Mouse (Mus musculus) hindbrain, embryonic 15.5 days (tissue): ENCODE results near the gene Zbtb20. TPM values are rescaled to one million over a fixed set of nuclear protein-coding genes. Genes with fewer than 3 reads are reported as not detected.

Experiments used
- ATAC-seq: fragments of 200-750 bp; cut with Nextera tagmentation; 2 replicates; pipeline ENCODE4 v1.8.0; 2017; ENCODE audit warnings: low read depth, moderate number of reproducible peaks, moderate TSS enrichment; ENCODE audit not compliant: low FRiP score
- H3K27ac ChIP-seq: fragments of 300-500 bp; sonication (generic); replicated peaks from 2 replicates; pipeline ENCODE4 v1.5.1; 2015; ENCODE audit warnings: mild to moderate bottlenecking, inconsistent platforms
- H3K27me3 ChIP-seq: fragments of 300-500 bp; sonication (generic); 2 replicates; pipeline ENCODE4 v1.6.1; 2015; ENCODE audit warnings: control low read depth, inconsistent platforms
- H3K36me3 ChIP-seq: fragments of 300-500 bp; sonication (generic); 2 replicates; pipeline ENCODE4 v1.6.1; 2015; ENCODE audit warnings: control low read depth, inconsistent platforms
- H3K4me1 ChIP-seq: fragments of 300-500 bp; sonication (generic); replicated peaks from 2 replicates; pipeline ENCODE4 v1.6.1; 2015; ENCODE audit warnings: control low read depth, inconsistent platforms
- H3K4me2 ChIP-seq: fragments of 300-500 bp; sonication (generic); 2 replicates; pipeline ENCODE4 v1.6.1; 2015; ENCODE audit warnings: moderate library complexity, mild to moderate bottlenecking, inconsistent platforms
- H3K4me3 ChIP-seq: fragments of 300-500 bp; sonication (generic); 2 replicates; pipeline ENCODE4 v1.5.1; 2015; ENCODE audit warnings: mild to moderate bottlenecking, inconsistent platforms
- H3K9ac ChIP-seq: fragments of 300-500 bp; sonication (generic); 2 replicates; pipeline ENCODE4 v1.6.1; 2015; ENCODE audit warnings: inconsistent platforms
- H3K9me3 ChIP-seq: fragments of 300-500 bp; sonication (generic); 2 replicates; pipeline ENCODE4 v1.6.1; 2016; ENCODE audit warnings: control low read depth, inconsistent platforms
- WGBS: fragments of 180-500 bp; shearing (Covaris S2); methylation state at CpG from one replicate; pipeline ENCODE4 v1.1.7; 2015; 5-methylcytosine and 5-hydroxymethylcytosine counted together
- polyA plus RNA-seq: library from polyadenylated mRNA; unstranded; fragments of >200 nt; fragmentation: Nextera tagmentation; extraction: Ambion mirVana; gene quantifications from 2 replicates; pipeline ENCODE4 v1.2.1, GENCODE M21; 2015

Gene Zbtb20
- polyA plus RNA-seq, 1 experiment from 2014 or later = 60.9 TPM

DNA sequence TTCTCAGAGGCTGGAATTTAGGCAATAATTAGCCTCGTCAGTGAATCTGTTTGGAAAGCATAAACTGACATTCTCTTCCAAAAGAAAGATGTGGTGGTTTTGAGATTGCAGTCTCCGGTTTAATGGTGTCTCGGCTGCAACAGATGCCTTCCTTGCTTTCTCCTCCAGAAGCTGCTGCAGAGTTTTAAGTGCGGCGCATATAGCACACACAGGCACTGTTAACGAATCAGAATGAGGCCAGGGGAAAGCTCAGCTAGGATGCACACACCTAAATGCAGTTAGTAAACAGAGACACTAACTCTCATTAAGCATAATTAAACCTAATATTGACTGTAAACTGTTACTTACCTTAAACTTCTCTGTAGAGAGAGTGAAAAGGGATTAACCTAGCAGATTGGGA lies 160.0 kb downstream of the Zbtb20 start:
- no peak for ATAC-seq
- H3K36me3 ChIP-seq = no peaks in the 10 kb centered on the region

DNA sequence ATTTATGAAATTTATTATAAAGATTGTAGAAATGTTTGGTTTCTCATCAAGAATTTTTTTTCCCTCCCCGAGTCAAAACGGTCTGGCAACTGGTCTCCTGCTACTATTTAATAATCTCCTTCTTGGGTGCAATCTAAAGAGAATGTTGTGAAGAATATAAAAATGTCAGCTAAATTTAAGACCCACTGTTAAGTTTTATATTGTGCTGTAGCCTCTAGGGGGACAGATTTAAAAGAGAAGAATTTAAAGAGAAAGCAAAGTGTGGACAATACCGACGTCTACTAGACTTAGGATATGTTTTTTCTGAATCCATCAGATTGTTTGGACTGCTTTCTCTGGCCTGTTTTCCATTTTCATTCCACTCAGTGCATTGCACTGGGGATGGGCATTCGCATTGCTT lies 160.8 kb downstream of the Zbtb20 start:
- H3K9me3 ChIP-seq = no peaks in the 10 kb centered on the region
- no peaks in the 10 kb centered on the region for H3K4me1 ChIP-seq
- no peak for ATAC-seq
- no peak overlapping the region for H3K9ac ChIP-seq
- no peak overlapping the region for H3K4me3 ChIP-seq
- 67% methylated on average over 5 of the region's 5 CpGs for WGBS
- no peak overlapping the region for H3K4me2 ChIP-seq
- H3K27me3 ChIP-seq = no peaks in the 10 kb centered on the region
- no peaks in the 10 kb centered on the region for H3K36me3 ChIP-seq
- no peak overlapping the region for H3K27ac ChIP-seq

More for the DNA sequence above, 160.0 kb downstream of the Zbtb20 start:
- Histone ChIP-seq H3K27ac (no peak overlapping the region), H3K4me2 (no peak overlapping the region), H3K4me1 (no peaks in the 10 kb centered on the region), H3K27me3 (no peaks in the 10 kb centered on the region), H3K9ac (no peak overlapping the region), H3K4me3 (no peak overlapping the region), H3K9me3 (no peaks in the 10 kb centered on the region)
- 63% methylated on average over 6 of the region's 6 CpGs for WGBS

DNA sequence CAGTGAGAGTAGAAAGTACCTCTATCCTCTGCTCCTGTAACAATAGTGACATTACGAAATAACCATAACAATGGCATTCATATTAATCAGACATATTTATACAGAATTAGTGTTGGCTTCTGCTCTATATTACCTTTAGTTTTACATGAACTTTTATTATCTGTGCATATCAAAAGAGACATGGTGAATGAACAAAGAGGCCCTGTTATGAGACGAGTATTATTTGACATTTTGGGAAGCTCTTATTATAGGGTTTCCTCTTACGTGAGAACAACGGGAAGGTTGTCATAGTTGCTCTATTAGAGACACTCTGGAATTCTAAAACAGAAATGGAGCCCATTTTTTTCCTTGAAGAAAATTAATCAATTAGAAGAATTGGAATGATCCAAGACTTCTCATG lies 161.6 kb downstream of the Zbtb20 start:
- ATAC-seq = no peak
- Histone ChIP-seq H3K27ac (no peak overlapping the region), H3K36me3 (no peaks in the 10 kb centered on the region), H3K4me1 (no peaks in the 10 kb centered on the region), H3K27me3 (no peaks in the 10 kb centered on the region), H3K4me3 (no peak overlapping the region), H3K9ac (no peak overlapping the region), H3K9me3 (no peaks in the 10 kb centered on the region), H3K4me2 (no peak overlapping the region)
- 80% methylated on average over 4 of the region's 4 CpGs for WGBS

DNA sequence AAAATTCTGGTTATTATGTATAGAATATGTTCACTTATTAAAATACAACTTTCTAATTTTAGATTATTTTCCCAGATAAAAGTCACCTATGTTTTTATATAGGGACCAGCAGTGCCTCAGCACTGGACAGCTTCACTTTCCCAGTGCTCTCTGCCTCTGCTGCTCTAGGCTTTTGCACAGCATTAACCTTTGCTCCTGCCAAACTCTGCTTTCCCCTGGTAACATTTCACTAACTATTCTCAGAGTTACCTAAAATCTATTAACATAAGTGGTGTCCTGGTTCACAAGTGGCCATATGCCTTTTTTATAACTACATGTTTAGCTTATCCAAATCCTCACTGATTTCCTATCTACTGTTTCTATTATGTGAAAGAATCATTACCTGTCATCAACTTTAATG lies 169.9 kb downstream of the Zbtb20 start:
- no peak overlapping the region for H3K4me3 ChIP-seq
- H3K9me3 ChIP-seq = no peaks in the 10 kb centered on the region
- no peak overlapping the region for H3K27ac ChIP-seq
- no peaks in the 10 kb centered on the region for H3K27me3 ChIP-seq
- H3K4me2 ChIP-seq = no peak overlapping the region
- H3K36me3 ChIP-seq = no peaks in the 10 kb centered on the region
- ATAC-seq = no peak
- H3K4me1 ChIP-seq = no peaks in the 10 kb centered on the region
- H3K9ac ChIP-seq = no peak overlapping the region

DNA sequence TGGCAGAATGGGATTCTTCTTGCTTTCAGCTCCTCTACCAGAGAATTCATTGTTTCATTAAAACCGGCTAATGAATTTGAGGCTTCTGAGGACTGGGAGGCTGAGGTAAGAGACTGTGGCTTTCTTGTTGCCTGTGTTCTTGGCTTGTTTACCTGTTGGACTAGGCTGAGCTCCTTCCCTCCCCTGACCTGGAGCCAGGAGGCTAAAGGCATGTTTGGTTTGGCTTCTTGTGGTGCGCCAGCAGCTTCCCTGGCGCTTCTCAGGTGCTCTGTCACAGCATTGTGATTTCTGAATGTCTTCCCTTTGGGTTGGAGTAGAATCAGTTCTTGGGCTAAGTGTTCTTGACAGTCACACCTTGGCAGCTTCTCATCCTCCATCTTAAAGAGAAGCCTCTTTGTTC lies 171.0 kb downstream of the Zbtb20 start:
- no peak for ATAC-seq
- Histone ChIP-seq H3K36me3 (no peaks in the 10 kb centered on the region), H3K27me3 (no peaks in the 10 kb centered on the region), H3K4me1 (no peaks in the 10 kb centered on the region), H3K4me2 (no peak overlapping the region), H3K27ac (no peak overlapping the region), H3K4me3 (no peak overlapping the region), H3K9ac (no peak overlapping the region), H3K9me3 (no peaks in the 10 kb centered on the region)
- 90% methylated on average over 3 of the region's 3 CpGs for WGBS

DNA sequence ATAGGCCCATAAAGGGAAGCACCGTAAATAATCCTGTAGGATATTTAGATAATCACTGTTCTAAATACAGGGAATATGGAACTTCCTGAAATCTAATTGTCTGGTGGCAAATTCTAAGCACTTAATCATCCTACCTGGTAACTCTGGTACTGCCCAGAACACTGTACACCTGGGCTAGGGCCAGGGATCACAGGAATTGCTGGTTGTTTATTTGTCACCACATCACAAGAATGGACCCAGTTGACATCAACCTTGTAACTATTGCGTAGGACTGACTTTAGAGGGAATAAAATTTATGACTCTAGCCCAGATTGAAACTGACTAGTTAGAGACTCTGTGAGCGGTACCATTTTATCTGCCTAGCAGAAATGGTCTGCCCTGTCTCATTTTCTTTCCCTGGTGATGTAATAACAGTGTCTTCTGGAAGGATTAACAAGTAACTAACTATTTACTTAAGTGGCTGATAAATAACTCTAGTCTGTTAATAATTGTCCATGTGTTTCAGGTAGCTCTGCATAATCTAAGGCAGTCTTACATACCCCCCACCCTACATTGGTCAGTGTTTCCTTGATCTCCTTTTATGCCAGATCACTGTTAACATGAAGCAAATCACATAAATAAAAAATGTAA lies 194.1 kb downstream of the Zbtb20 start:
- Histone ChIP-seq H3K27me3 (no peaks in the 10 kb centered on the region), H3K36me3 (no peaks in the 10 kb centered on the region), H3K4me3 (no peak overlapping the region), H3K9me3 (no peaks in the 10 kb centered on the region), H3K9ac (no peak overlapping the region), H3K4me1 (no peaks in the 10 kb centered on the region), H3K4me2 (no peak overlapping the region), H3K27ac (no peak overlapping the region)
- WGBS = 88% methylated on average over 3 of the region's 3 CpGs
- no peak for ATAC-seq

DNA sequence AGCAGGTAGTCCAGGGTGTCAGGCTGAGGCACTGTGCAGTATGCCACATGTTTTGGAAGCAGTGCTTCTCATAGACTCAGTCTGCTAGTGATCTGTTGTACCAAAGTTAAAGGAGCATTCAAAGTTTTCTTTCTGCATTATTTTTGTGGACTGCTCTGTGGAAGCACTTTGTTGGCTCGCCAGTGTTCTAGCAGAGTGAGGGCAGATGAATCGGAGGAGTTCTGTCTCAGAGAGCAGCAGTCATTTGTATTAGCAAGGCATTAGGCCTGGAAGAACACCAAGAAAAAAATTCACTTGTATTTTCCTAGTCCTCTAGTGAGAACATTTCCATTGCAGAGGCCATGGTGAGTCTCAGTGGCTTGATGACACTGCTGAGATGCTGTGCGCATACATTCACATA lies 196.2 kb downstream of the Zbtb20 start:
- Histone ChIP-seq H3K27me3 (no peaks in the 10 kb centered on the region), H3K9ac (no peak overlapping the region), H3K4me2 (no peak overlapping the region), H3K36me3 (no peaks in the 10 kb centered on the region), H3K4me1 (no peaks in the 10 kb centered on the region), H3K27ac (no peak overlapping the region), H3K4me3 (no peak overlapping the region), H3K9me3 (no peaks in the 10 kb centered on the region)
- ATAC-seq = no peak
- WGBS = 85% methylated on average over 3 of the region's 3 CpGs

DNA sequence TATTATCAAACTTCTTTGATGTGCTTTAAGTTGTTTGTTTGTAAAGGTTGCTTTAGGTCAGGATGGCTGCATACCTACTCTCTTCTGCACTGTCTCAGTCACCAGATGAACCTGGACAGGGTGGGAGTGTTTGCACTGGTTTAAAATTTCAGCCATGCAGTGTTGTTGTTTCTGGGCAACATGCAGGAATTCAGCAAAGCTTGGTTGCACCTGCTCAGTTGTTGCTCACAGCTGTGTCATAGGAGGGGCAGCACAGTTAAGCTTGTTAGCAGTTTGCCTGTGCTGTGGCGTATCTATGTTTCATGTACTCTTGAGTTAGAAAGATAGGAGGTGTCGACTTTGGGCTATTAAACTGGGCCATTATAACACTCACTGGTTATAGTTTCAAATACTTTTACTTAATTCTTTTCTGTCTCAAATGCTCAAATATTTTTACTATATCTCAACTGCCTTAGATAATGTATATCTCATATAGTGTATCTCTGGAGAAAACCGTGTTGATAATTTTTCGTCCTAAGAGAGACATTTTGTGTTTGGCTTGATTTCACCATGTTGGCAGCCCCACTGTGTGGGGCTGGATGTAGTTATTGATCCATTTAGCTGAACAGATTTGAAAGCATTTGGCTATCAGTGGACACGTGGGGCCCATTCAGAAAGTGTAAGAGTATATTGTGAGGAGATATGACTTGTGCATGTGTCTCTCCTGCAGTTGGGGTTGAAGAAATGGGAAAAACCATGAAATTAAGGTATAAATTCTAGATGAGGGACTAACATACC lies 197.3 kb downstream of the Zbtb20 start:
- Histone ChIP-seq H3K9me3 (no peaks in the 10 kb centered on the region), H3K4me3 (no peak overlapping the region), H3K4me1 (no peaks in the 10 kb centered on the region), H3K9ac (no peak overlapping the region), H3K36me3 (no peaks in the 10 kb centered on the region), H3K27me3 (no peaks in the 10 kb centered on the region), H3K4me2 (no peak overlapping the region), H3K27ac (no peak overlapping the region)
- WGBS = 82% methylated on average over 5 of the region's 5 CpGs
- ATAC-seq = no peak

DNA sequence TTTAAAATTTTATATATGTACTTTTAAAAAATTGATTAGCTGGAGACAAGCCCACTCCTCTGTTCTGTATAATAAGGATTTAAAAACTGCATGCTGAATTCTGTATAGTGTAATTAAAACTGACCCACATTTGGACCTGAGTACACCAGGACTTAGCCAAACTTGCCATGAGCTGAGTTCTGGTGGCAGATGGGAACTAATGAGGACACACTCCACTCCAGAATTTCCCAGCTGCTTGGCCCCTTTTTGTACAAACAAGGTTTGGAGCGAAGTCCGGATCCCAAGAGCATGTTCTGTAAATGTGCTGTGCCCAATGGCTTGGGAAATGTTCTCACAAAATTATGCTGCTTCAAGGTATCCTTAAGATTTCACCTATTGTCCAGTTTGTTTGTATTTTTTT lies 204.7 kb downstream of the Zbtb20 start:
- no peaks in the 10 kb centered on the region for H3K27me3 ChIP-seq

DNA sequence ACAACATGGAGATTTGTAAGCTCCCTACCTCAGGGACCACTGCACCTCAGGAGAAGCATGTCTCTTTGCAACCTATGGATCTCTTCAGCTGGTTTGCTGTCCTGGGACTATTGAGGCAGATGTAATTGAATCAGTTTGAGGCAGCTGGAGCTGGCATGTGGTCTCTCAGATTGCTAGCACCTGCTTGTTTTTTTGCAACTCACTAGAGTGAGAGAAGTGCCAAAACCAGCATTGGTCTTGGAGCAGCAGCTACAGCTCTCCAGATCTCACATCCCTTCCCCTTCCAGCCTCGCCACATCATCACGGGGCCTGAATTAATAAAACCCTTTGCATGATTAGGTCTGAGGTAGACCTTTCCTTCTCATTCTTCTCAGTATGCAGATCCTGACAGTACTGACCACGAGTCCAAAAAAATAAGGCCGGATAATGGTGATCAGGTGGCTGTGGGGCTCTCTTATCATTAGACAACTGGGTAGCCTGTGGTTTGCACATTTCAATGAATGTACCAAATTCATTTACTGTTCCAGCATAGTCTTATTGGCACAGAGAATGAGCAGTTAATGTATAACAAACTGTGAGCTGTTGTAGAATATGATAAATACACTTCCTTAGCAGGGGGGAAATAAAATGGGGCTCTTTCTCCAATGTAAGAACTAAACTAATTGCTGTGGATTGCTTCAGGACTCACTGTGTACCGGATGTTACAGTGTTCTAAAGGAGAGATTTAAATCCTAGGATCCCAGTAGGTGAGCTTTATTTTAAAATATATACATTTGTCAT lies 205.4 kb downstream of the Zbtb20 start:
- Histone ChIP-seq H3K36me3 (no peaks in the 10 kb centered on the region), H3K27ac (no peak overlapping the region), H3K4me2 (no peak overlapping the region), H3K4me1 (no peaks in the 10 kb centered on the region), H3K27me3 (no peaks in the 10 kb centered on the region), H3K4me3 (no peak overlapping the region), H3K9ac (no peak overlapping the region), H3K9me3 (no peaks in the 10 kb centered on the region)
- peak; percentile 61 for ATAC-seq
- 67% methylated on average over 5 of the region's 5 CpGs for WGBS

More for the DNA sequence above, 204.7 kb downstream of the Zbtb20 start:
- no peak overlapping the region for H3K4me3 ChIP-seq
- no peak for ATAC-seq
- H3K4me2 ChIP-seq = no peak overlapping the region
- H3K9ac ChIP-seq = no peak overlapping the region
- H3K9me3 ChIP-seq = no peaks in the 10 kb centered on the region
- no peaks in the 10 kb centered on the region for H3K4me1 ChIP-seq
- 75% methylated on average over 2 of the region's 2 CpGs for WGBS
- H3K27ac ChIP-seq = no peak overlapping the region
- no peaks in the 10 kb centered on the region for H3K36me3 ChIP-seq

DNA sequence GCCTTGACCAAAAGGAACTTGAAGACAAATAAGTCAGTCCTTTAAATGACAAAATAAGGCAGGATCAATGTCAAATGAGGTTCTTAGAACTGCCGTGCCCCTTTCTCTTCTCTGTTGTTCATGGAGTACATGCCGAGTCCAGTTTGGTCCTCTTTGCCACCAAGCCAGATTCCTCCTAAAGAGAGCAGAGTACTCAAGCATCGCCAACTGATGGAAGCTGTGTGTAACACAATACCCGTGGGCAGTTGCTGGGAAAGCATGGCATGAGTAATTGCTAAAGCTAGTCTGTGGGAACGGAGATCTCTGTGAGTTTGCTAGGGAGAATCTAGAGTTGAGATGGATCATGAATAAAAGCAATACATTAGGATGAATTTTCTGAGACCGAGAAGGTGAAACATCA lies 206.3 kb downstream of the Zbtb20 start:
- no peaks in the 10 kb centered on the region for H3K4me1 ChIP-seq
- ATAC-seq = no peak
- H3K9ac ChIP-seq = no peak overlapping the region
- no peaks in the 10 kb centered on the region for H3K27me3 ChIP-seq
- H3K27ac ChIP-seq = no peak overlapping the region
- no peak overlapping the region for H3K4me3 ChIP-seq
- no peak overlapping the region for H3K4me2 ChIP-seq
- H3K9me3 ChIP-seq = no peaks in the 10 kb centered on the region
- no peaks in the 10 kb centered on the region for H3K36me3 ChIP-seq
- 71% methylated on average over 6 of the region's 6 CpGs for WGBS

DNA sequence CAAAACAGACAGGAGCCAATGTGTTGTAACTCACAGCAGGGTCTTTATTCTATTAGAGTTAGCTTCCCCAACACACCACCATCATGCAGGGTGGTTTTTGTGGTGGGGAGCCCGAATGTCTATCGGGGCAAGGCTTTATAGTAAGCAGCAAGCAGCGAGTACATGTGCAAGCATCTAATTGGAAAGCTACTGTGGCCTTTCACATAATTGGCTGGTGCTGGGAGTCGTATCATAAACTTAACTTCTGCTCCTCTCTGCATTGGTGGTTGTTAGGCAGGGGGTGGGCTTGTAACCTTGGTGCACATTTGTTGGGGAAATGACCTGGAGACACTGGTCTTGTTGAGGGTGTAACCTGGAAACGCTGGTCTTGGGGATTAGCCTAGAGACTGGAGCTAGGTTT lies 207.1 kb downstream of the Zbtb20 start:
- 76% methylated on average over 5 of the region's 5 CpGs for WGBS
- no peak overlapping the region for H3K27ac ChIP-seq
- no peak for ATAC-seq
- no peaks in the 10 kb centered on the region for H3K9me3 ChIP-seq
- no peaks in the 10 kb centered on the region for H3K27me3 ChIP-seq
- no peaks in the 10 kb centered on the region for H3K36me3 ChIP-seq
- no peak overlapping the region for H3K4me2 ChIP-seq
- no peak overlapping the region for H3K9ac ChIP-seq
- no peak overlapping the region for H3K4me3 ChIP-seq
- H3K4me1 ChIP-seq = no peaks in the 10 kb centered on the region
